Mouse (Mus musculus) adipocyte (in vitro differentiated cells): Measurements from ENCODE around the gene Immt.
"Not testable (repeated sequence)": the region's sequence is repeated elsewhere in the genome, so short reads cannot be mapped to it uniquely, and the experiment has no call there.

ENCODE experiments used
- DNase-seq: peaks from one replicate; pipeline ENCODE4 v3.0.0-alpha.2; 2016; ENCODE audit warnings: low spot score

Immt gene

GRCm38 (mm10) chr6:71840597-71841290, 9.6 kb downstream of the Immt start:
- DNase-seq, result no peak

- not testable (repeated sequence) for DNase-seq
These were observed 15.8 kb downstream of the Immt start for GRCm38 (mm10) chr6:71846906-71847305.

GRCm38 (mm10) chr6:71867751-71868150, 36.6 kb downstream of the Immt start:
- DNase-seq, result no peak

DNA sequence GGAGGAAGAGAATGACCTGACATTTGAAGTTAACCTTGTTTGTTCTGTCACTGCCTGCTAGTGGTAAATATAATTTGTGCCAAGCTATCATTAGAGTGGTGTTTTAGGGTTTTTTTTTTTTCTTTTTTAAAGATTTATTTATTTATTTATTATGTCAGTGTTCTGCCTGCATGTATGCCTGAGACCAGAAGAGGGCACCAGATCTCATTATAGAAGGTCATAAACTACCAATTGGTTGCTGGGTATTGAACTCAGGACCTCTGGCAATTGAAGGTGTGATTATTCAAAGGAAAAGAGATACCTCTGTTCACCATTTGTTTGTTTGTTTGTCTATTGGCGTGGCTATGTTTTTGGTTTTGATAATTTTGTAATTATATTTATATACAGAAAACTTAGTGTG, 37.7 kb downstream of the Immt start:
- peak; percentile 49 for DNase-seq

- no peak for DNase-seq
These were observed 40.3 kb downstream of the Immt start for GRCm38 (mm10) chr6:71871396-71871795.

- DNase-seq, result peak; percentile 21
These were observed 47.0 kb downstream of the Immt start for GRCm38 (mm10) chr6:71877965-71878760.

- DNase-seq, result no peak
These were observed 62.1 kb downstream of the Immt start for GRCm38 (mm10) chr6:71893263-71893662.

- DNase-seq, result peak; percentile 34
These were observed 76.6 kb downstream of the Immt start for GRCm38 (mm10) chr6:71907702-71908235.

DNA sequence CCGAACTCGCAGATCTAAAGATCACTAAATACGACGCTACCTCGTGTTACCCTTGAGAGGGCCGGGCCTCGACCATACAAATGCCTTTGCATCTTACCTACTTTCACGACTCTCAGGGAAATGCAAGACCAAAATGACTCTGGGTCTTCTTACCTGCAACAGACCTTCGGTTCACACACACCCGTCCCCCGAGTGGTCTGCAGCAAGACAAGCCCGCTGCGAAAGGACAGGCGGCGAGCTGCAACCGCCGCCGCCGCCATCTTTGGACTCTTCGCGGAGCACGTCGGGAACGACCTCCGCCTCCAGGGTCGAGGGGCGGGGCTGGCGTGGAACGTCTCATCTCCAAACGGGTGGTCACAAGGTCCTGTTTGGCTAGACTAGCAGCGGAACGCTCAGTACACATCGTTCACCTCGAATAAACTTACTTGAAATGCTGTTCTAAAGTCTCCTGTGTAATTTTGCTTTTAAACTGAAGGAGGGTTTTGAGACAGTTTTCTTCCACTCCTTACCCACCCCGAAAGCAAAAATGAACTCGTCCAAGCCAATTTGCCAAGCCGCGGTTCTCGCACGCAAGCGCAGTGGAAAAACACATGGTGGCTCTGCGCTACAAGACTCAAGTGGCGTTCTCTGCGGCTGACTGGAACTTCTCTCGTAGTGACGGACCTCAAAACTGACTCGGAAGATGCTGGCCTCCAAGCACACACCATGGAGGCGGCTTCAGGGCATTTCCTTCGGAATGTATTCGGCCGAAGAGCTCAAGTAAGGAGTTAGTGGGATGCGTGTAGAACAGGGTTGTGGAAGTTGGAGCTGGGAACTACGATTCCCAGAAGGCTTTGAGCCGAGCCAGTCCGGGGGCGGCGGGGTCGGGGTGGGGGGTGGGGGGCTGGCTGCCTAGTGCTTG, 77.6 kb downstream of the Immt start, which contains the start of the genes Ptcd3 and Polr1a:
Gene Ptcd3, minus strand, starts transcription at position 270 of the 901 bp plus-strand sequence.
Gene Polr1a, plus strand, starts transcription at position 573 of the 901 bp plus-strand sequence.
- peak; percentile 97 for DNase-seq

- no peak for DNase-seq
These were observed 78.3 kb downstream of the Immt start for GRCm38 (mm10) chr6:71909384-71909783.

DNA sequence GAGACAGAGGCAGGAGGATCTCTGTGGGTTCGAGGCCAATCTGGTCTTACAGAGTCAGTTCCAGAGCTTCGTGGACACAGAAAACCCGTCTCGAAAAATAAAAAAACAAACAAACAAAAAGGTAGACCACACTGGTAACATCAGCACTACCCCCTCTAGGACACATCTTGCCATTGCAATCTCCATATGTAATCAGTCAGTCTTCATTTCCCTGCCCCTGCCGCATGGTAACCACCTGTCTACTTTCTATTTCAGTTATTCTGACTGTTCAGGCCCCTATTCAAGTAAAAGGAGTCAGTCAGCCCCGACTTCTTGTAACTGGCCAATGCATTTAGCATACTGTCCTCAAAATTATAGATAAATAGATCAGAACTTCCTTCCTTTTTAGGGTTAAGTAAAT, 78.7 kb downstream of the Immt start:
- peak; percentile 49 for DNase-seq

GRCm38 (mm10) chr6:71911686-71912450, 80.7 kb downstream of the Immt start:
- no peak for DNase-seq

DNA sequence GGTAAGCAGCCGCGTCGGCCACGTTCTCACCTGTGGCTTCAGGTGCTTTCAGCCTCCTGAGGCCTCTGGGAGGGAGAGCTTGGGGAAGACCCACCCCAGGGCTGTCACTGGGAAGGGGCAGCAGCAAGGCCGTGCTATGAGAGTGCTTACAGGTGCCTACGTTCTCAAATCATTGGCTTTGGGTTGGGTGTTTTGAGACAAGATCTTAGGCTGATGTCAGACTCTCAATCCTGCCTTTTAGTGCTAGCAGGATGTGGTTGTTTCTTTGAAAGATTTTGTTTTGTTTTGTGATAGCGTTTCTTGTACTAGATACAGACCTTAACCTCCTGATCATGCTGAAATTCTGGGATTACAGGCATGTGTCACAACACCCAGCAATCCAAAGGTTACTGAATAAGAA, 89.6 kb downstream of the Immt start:
- no peak for DNase-seq

GRCm38 (mm10) chr6:71925233-71925632, 94.1 kb downstream of the Immt start:
- not testable (repeated sequence) for DNase-seq
